Mouse (Mus musculus) kidney, postnatal 0 days (tissue): ENCODE measurements around the gene Aldh4a1. TPM values are rescaled to one million over a fixed set of nuclear protein-coding genes. Genes with fewer than 3 reads are reported as not detected.

ENCODE experiments used
- ATAC-seq: fragments of 200-750 bp; cut with Nextera tagmentation; replicated peaks from 2 replicates; pipeline ENCODE4 v1.8.0; 2017; ENCODE audit warnings: low read depth, moderate number of reproducible peaks, moderate TSS enrichment, moderate library complexity; ENCODE audit not compliant: low FRiP score
- DNase-seq: peaks from one replicate; pipeline ENCODE4 v3.0.0-alpha.2; 2016; ENCODE audit warnings: low spot score
- H3K27ac ChIP-seq: fragments of 300-500 bp; sonication (generic); 2 replicates; pipeline ENCODE4 v1.5.1; 2014; ENCODE audit warnings: mild to moderate bottlenecking
- H3K27me3 ChIP-seq: fragments of 300-500 bp; sonication (generic); 2 replicates; pipeline ENCODE4 v1.6.1; 2014; ENCODE audit warnings: low read length, mixed read lengths; ENCODE audit not compliant: insufficient read depth
- H3K36me3 ChIP-seq: fragments of 300-500 bp; sonication (generic); 2 replicates; pipeline ENCODE4 v1.6.1; 2014; ENCODE audit warnings: low read length, mixed read lengths; ENCODE audit not compliant: insufficient read depth
- H3K4me1 ChIP-seq: fragments of 300-500 bp; sonication (generic); replicated peaks from 2 replicates; pipeline ENCODE4 v1.6.1; 2014; ENCODE audit warnings: antibody characterized with exemption, low read length, mixed read lengths; ENCODE audit not compliant: insufficient read depth
- H3K4me2 ChIP-seq: fragments of 300-500 bp; sonication (generic); 2 replicates; pipeline ENCODE4 v1.6.1; 2014; ENCODE audit warnings: mild to moderate bottlenecking, low read length, moderate library complexity, mixed read lengths
- H3K4me3 ChIP-seq: fragments of 300-500 bp; sonication (generic); replicated peaks from 2 replicates; pipeline ENCODE4 v1.5.1; 2014; ENCODE audit warnings: low read depth, low read length
- H3K9ac ChIP-seq: fragments of 300-500 bp; sonication (generic); 2 replicates; pipeline ENCODE4 v1.6.1; 2014; ENCODE audit warnings: low read depth, low read length
- H3K9me3 ChIP-seq: fragments of 300-500 bp; sonication (generic); replicated peaks from 2 replicates; pipeline ENCODE4 v1.6.1; 2016; ENCODE audit warnings: low read length, inconsistent platforms, mixed read lengths
- CTCF ChIP-seq: IDR thresholded peaks from 2 replicates; pipeline ENCODE4 v1.5.1; 2016; ENCODE audit warnings: antibody characterized with exemption, low read depth, mild to moderate bottlenecking, moderate library complexity
- WGBS: fragments of 180-500 bp; shearing (Covaris S2); extraction: QIAGEN DNeasy Blood & Tissue Kit; methylation state at CpG from one replicate; pipeline ENCODE4 v1.1.7; 2014; 5-methylcytosine and 5-hydroxymethylcytosine counted together
- polyA plus RNA-seq: library from polyadenylated mRNA; unstranded; fragments of >200 nt; fragmentation: Nextera tagmentation; extraction: Ambion mirVana; gene quantifications from 2 replicates; pipeline ENCODE4 v1.2.1, GENCODE M21; 2015

The Aldh4a1 gene
- polyA plus RNA-seq, 1 experiment from 2014 or later: 91.0 TPM

- no peak overlapping the region for H3K9ac ChIP-seq
- no peak overlapping the region for H3K4me2 ChIP-seq
- TF ChIP-seq CTCF: no peak
- H3K4me3 ChIP-seq: no peak overlapping the region
- no peak for DNase-seq
- H3K4me1 ChIP-seq: no peaks in the 10 kb centered on the region
- no peaks in the 10 kb centered on the region for H3K36me3 ChIP-seq
- H3K9me3 ChIP-seq: no peaks in the 10 kb centered on the region
- H3K27me3 ChIP-seq: 0 out of 2 replicates have a peak, but pooled peaks cover 3% of the 10 kb centered on the region
- no peak for ATAC-seq
- no peak overlapping the region for H3K27ac ChIP-seq
- 84% methylated on average over 14 of the region's 14 CpGs for WGBS
These were observed 39.2 kb downstream of the Aldh4a1 start for GRCm38 (mm10) chr4:139661897-139662296.

- Histone ChIP-seq H3K4me2 (no peak overlapping the region), H3K36me3 (no peaks in the 10 kb centered on the region), H3K9ac (no peak overlapping the region), H3K4me1 (no peaks in the 10 kb centered on the region), H3K4me3 (no peak overlapping the region), H3K27ac (no peak overlapping the region), H3K27me3 (0 out of 2 replicates have a peak, but pooled peaks cover 3% of the 10 kb centered on the region), H3K9me3 (no peaks in the 10 kb centered on the region)
- WGBS: 46% methylated on average over 6 of the region's 6 CpGs
- TF ChIP-seq CTCF: no peak
- ATAC-seq: 0 out of 2 replicates have a peak, but pooled peaks have one; percentile 29
- DNase-seq: peak; percentile 7
These were observed 45.0 kb downstream of the Aldh4a1 start for GRCm38 (mm10) chr4:139667632-139668031.

GRCm38 (mm10) chr4:139669847-139670246, 47.2 kb downstream of the Aldh4a1 start:
- peak; percentile 95 for TF ChIP-seq CTCF
- Histone ChIP-seq H3K27me3 (no peaks in the 10 kb centered on the region), H3K4me1 (no peaks in the 10 kb centered on the region), H3K4me3 (no peak overlapping the region), H3K27ac (no peak overlapping the region), H3K36me3 (no peaks in the 10 kb centered on the region), H3K9ac (no peak overlapping the region), H3K9me3 (no peaks in the 10 kb centered on the region), H3K4me2 (no peak overlapping the region)
- peak; percentile 63 for DNase-seq
- 19% methylated on average over 6 of the region's 6 CpGs for WGBS
- 0 out of 2 replicates have a peak, but pooled peaks have one; percentile 55 for ATAC-seq

- H3K4me1 ChIP-seq: no peaks in the 10 kb centered on the region
- no peak overlapping the region for H3K9ac ChIP-seq
- no peaks in the 10 kb centered on the region; the same call in 1 of the 2 replicates for H3K9me3 ChIP-seq
- ATAC-seq (no peak), DNase-seq (no peak)
- 64% methylated on average over 9 of the region's 9 CpGs for WGBS
- no peak overlapping the region for H3K4me2 ChIP-seq
- no peaks in the 10 kb centered on the region for H3K36me3 ChIP-seq
- no peak for TF ChIP-seq CTCF
- no peak overlapping the region for H3K27ac ChIP-seq
- H3K27me3 ChIP-seq: no peaks in the 10 kb centered on the region
- no peak overlapping the region for H3K4me3 ChIP-seq
These were observed 53.0 kb downstream of the Aldh4a1 start for GRCm38 (mm10) chr4:139675696-139676095.

GRCm38 (mm10) chr4:139683728-139684638, 61.3 kb downstream of the Aldh4a1 start:
- peak; percentile 40; the same call in 1 of the 2 replicates for ATAC-seq
- TF ChIP-seq CTCF: no peak
- DNase-seq: no peak
- Histone ChIP-seq H3K9ac (no peak overlapping the region), H3K4me3 (no peak overlapping the region), H3K27me3 (no peaks in the 10 kb centered on the region), H3K36me3 (no peaks in the 10 kb centered on the region), H3K4me1 (no peaks in the 10 kb centered on the region), H3K9me3 (no peaks in the 10 kb centered on the region), H3K27ac (no peak overlapping the region), H3K4me2 (no peak overlapping the region)
- 79% methylated on average over 22 of the region's 22 CpGs for WGBS

- no peak for ATAC-seq
- 6% methylated on average over 3 of the region's 3 CpGs for WGBS
- TF ChIP-seq CTCF: peak; percentile 84
These were observed 62.0 kb downstream of the Aldh4a1 start for GRCm38 (mm10) chr4:139684639-139685017.

More at GRCm38 (mm10) chr4:139684639-139685017, 62.0 kb downstream of the Aldh4a1 start:
- H3K27me3 ChIP-seq: no peaks in the 10 kb centered on the region
- H3K27ac ChIP-seq: no peak overlapping the region
- H3K36me3 ChIP-seq: no peaks in the 10 kb centered on the region
- H3K4me2 ChIP-seq: no peak overlapping the region
- no peaks in the 10 kb centered on the region for H3K9me3 ChIP-seq
- peak; percentile 49 for DNase-seq
- H3K4me1 ChIP-seq: no peaks in the 10 kb centered on the region
- H3K9ac ChIP-seq: no peak overlapping the region
- H3K4me3 ChIP-seq: no peak overlapping the region
